Mouse (Mus musculus) embryonic fibroblast, embryonic 13.5 days (primary cell): ENCODE measurements around the gene Ankrd65.

ENCODE experiments used
- CTCF ChIP-seq: IDR thresholded peaks from 2 replicates; pipeline ENCODE4 v1.5.1; 2011; ENCODE audit warnings: mild to moderate bottlenecking, control low read depth, low read length, moderate library complexity, borderline replicate concordance; ENCODE audit not compliant: insufficient read depth
- POLR2A ChIP-seq: IDR thresholded peaks from 2 replicates; pipeline ENCODE4 v1.6.1; 2011; ENCODE audit warnings: low read depth, mild to moderate bottlenecking, control low read depth, low read length, moderate library complexity

DNA sequence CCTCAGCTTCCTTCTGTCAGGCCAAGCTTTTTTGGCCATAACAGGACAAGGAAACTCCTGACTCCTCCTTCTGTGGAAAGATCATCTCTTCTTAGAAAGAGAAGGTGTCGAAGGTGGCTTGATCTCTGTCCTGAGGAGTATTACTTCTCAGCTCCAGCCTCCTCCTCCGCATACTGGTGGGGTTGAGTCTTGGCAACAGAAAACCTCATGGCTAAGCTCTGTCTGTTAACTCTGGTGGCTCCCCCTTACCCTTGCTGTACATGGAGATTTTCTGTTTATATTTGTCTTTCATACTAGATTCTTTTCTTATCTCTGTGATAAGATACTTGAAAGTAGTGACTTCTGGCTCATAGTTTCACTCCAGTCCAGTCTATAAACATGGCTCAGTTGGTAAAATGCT is 3.5 kb downstream of the Ankrd65 start:
- no peak for TF ChIP-seq CTCF
- no peak for TF ChIP-seq POLR2A
